Mouse (Mus musculus): ENCODE results near the gene Cdc42se2. TPM values are rescaled to one million over a fixed set of nuclear protein-coding genes. Genes with fewer than 3 reads are reported as not detected.

Gene Cdc42se2
- total and polyA plus RNA-seq, 3 experiments = 97.4 to 227 (median 99.1) TPM

- H3K4me2 ChIP-seq (ENCODE audit: insufficient read depth, low read depth, poor library complexity, severe bottlenecking) = no peak overlapping the region
- peaks cover 14 to 40% of the 10 kb centered on the region in 2 experiments for H3K4me1 ChIP-seq (ENCODE audit: control insufficient read depth in 1 of 2, insufficient read depth in 2 of 2)
- in situ Hi-C loops (cut with MboI; ENCODE audit: low pct_ligation_motif_present, low pct_unique_long_range_greater_than_20kb, low sequenced_read_pairs) (no loop called here), dilution Hi-C loops (cut with MboI; ENCODE audit: extremely low pct_ligation_motif_present, extremely low pct_unique_long_range_greater_than_20kb, low sequenced_read_pairs) (no loop called here)
- H3K4me3 ChIP-seq (replicated peaks in 1 of 3; ENCODE audit: low read depth in 2 of 3, low read length in 2 of 3, poor library complexity in 1 of 3) = no peak overlapping the region
- no peak overlapping the region for H3K9ac ChIP-seq (ENCODE audit: insufficient read depth, low read depth)
- H3K27me3 ChIP-seq (replicated peaks) = no peaks in the 10 kb centered on the region
- no peaks in the 10 kb centered on the region for H3K36me3 ChIP-seq (replicated peaks in 1 of 2; ENCODE audit: control insufficient read depth in 1 of 2, insufficient read depth in 1 of 2, low read length in 1 of 2)
- peak; percentile 85 for DNase-seq (ENCODE audit: extremely low read depth)
- no peak overlapping the region for H3K27ac ChIP-seq (ENCODE audit: insufficient read depth, low read depth)
- H3K9me3 ChIP-seq (replicated peaks; ENCODE audit: low read length) = peaks cover 15% of the 10 kb centered on the region
- H3K79me2 ChIP-seq (replicated peaks; ENCODE audit: control insufficient read depth, extremely low read depth, insufficient read depth, poor library complexity, severe bottlenecking) = no peaks in the 10 kb centered on the region
- TF ChIP-seq ZKSCAN1 (IDR thresholded peaks at IDR 0.05; ENCODE audit: borderline replicate concordance, low read depth, low read length) (no peak), KAT2A (IDR thresholded peaks at IDR 0.05; ENCODE audit: insufficient replicate concordance, low read length) (no peak), POLR2A (IDR thresholded peaks at IDR 0.05; ENCODE audit: low read depth, low read length) (no peak), MAX (IDR thresholded peaks at IDR 0.05; ENCODE audit: low read length) (no peak), CHD1 (IDR thresholded peaks at IDR 0.05; ENCODE audit: low read depth, low read length) (no peak), RCOR1 (conservative IDR thresholded peaks at IDR 0.05; ENCODE audit: low read depth, low read length) (no peak), RAD21 (IDR thresholded peaks at IDR 0.05; ENCODE audit: low read depth, low read length) (no peak), JUND (conservative IDR thresholded peaks at IDR 0.05; ENCODE audit: low read depth, low read length) (peak; percentile 71; the same call in 1 of the 2 replicates), PAX5 (IDR thresholded peaks at IDR 0.05; ENCODE audit: low read length) (no peak), E2F4 (IDR thresholded peaks at IDR 0.05; ENCODE audit: insufficient replicate concordance, low read depth, low read length) (no peak), MYC (IDR thresholded peaks at IDR 0.05; ENCODE audit: low read depth, low read length) (no peak), TCF12 (IDR thresholded peaks at IDR 0.05; ENCODE audit: low read depth, low read length) (no peak), ZNF384 (IDR thresholded peaks at IDR 0.05; ENCODE audit: low read depth, low read length) (peak; percentile 45; the same call in 1 of the 2 replicates), IRF4 (IDR thresholded peaks at IDR 0.05; ENCODE audit: low read depth, low read length) (peak; percentile 35; the same call in 1 of the 2 replicates), NRF1 (IDR thresholded peaks at IDR 0.05; ENCODE audit: low read depth, low read length) (no peak), ETS1 (conservative IDR thresholded peaks at IDR 0.05; ENCODE audit: low read depth, low read length) (peak; percentile 71), EP300 (IDR thresholded peaks at IDR 0.05; ENCODE audit: low read length) (peak; percentile 72), POLR2AphosphoS2 (IDR thresholded peaks at IDR 0.05; ENCODE audit: low read depth, low read length) (no peak), BHLHE40 (IDR thresholded peaks at IDR 0.05; ENCODE audit: low read depth, low read length) (no peak), JUN (IDR thresholded peaks at IDR 0.05; ENCODE audit: insufficient read depth, low read depth, low read length) (peak; percentile 81), ZC3H11A (IDR thresholded peaks at IDR 0.05; ENCODE audit: low read depth, low read length) (no peak), MEF2A (IDR thresholded peaks at IDR 0.05; ENCODE audit: borderline replicate concordance, low read depth, low read length) (peak; percentile 97), NELFE (IDR thresholded peaks at IDR 0.05; ENCODE audit: low read depth, low read length) (no peak), ELF1 (IDR thresholded peaks at IDR 0.05; ENCODE audit: low read depth, low read length) (no peak)
These were observed 39.3 kb upstream of the Cdc42se2 start for GRCm38 (mm10) chr11:54826819-54827218.
